17 mouse cellular contexts compared by ENCODE assay signal in genomic region chr1:183144602-183145205, GRCm38 (mm10).
A peak's percentile ranks its signal among the peaks of the same experiment; 100 is the strongest.
DNase-seq lines count a peak whose midpoint lies in the region; ATAC-seq and TF ChIP-seq lines count a peak whose summit lies in the region.
"Had no signal": no experiment of that assay in that cellular context is flagged by ENCODE, and none has a peak within 500 bp of the region (broad histone marks: within the 10 kb centered on the region; RNA-seq: fewer than 3 reads in every experiment).

No protein-coding gene starts in this region.

- DNase-seq in liver, adult 2 months (ENCODE audit: extremely low read depth, low read depth, low spot score), result peak; percentile 19
- no peak for DNase-seq in liver, embryonic 11.5 days (ENCODE audit: low spot score)
- peak; percentile 59 for DNase-seq in CD4-positive, CD25-positive, alpha-beta regulatory T cell, adult 2 months (ENCODE audit: low read depth, low spot score)
- no peak for DNase-seq in limb, embryonic 14.5 days (ENCODE audit: low spot score)
- DNase-seq in heart, postnatal 10 days, result no peak
- DNase-seq in left cerebral cortex, postnatal 10 days (ENCODE audit: extremely low spot score in 1 of 2, low spot score in 2 of 2), result no peak
- DNase-seq in neural tube, embryonic 10.5 days (ENCODE audit: extremely low spot score, low spot score), result no peak
- DNase-seq: adrenal gland, postnatal 14 days; cerebellum, postnatal 25 days; kidney, postnatal 14 days; layer of hippocampus, postnatal 36 days; thymus, postnatal 36 days had no signal

- no peak overlapping the region for H3K27ac ChIP-seq in liver, adult 2 months (replicated peaks; ENCODE audit: insufficient read depth, low read depth, low read length)
- H3K27ac ChIP-seq in liver, embryonic 11.5 days (ENCODE audit: low read depth, low read length), result no peak overlapping the region
- H3K27ac ChIP-seq in limb, embryonic 14.5 days (replicated peaks; ENCODE audit: low read depth, low read length), result no peak overlapping the region
- H3K27ac ChIP-seq: liver, embryonic 15.5 days; midbrain, embryonic 15.5 days; neural tube, embryonic 15.5 days had no signal

- H3K4me2 ChIP-seq in liver, embryonic 11.5 days, result no peak overlapping the region
- peak overlapping the region; percentile 39 for H3K4me2 ChIP-seq in limb, embryonic 14.5 days (replicated peaks; ENCODE audit: low read depth, low read length, severe bottlenecking)
- H3K4me2 ChIP-seq: liver, embryonic 15.5 days; midbrain, embryonic 15.5 days; neural tube, embryonic 15.5 days had no signal

- no peaks in the 10 kb centered on the region for H3K27me3 ChIP-seq in liver, adult 2 months (ENCODE audit: control insufficient read depth, insufficient read depth, low read length)
- no peaks in the 10 kb centered on the region for H3K27me3 ChIP-seq in liver, embryonic 11.5 days (replicated peaks; ENCODE audit: control insufficient read depth, insufficient read depth, low read length)
- no peaks in the 10 kb centered on the region for H3K27me3 ChIP-seq in limb, embryonic 14.5 days (ENCODE audit: control insufficient read depth, insufficient read depth, low read length)
- H3K27me3 ChIP-seq: liver, embryonic 15.5 days; midbrain, embryonic 15.5 days; neural tube, embryonic 15.5 days had no signal

- H3K4me1 ChIP-seq in liver, adult 2 months (ENCODE audit: control insufficient read depth, insufficient read depth, low read length), result peaks cover 8% of the 10 kb centered on the region; the same call in 1 of the 2 replicates
- peaks cover 25% of the 10 kb centered on the region for H3K4me1 ChIP-seq in liver, embryonic 11.5 days (replicated peaks; ENCODE audit: control insufficient read depth, insufficient read depth, low read length)
- peaks cover 45% of the 10 kb centered on the region for H3K4me1 ChIP-seq in limb, embryonic 14.5 days (ENCODE audit: control insufficient read depth, insufficient read depth, low read length)

- intact Hi-C loops in heart, postnatal 10 days (cut with DNase I), result no loop called here
- intact Hi-C loops in left cerebral cortex, postnatal 10 days (cut with DNase I), result loop anchor here (5.0 kb wide), 1 partner anchor 47 kb away; no protein-coding TSS in a partner anchor

- WGBS in liver, adult 2 months, result 46% methylated on average over 4 of the region's 4 CpGs
- 13% methylated on average over 4 of the region's 4 CpGs for WGBS in liver, embryonic 11.5 days
- 8% methylated on average over 4 of the region's 4 CpGs for WGBS in limb, embryonic 14.5 days

- no peak overlapping the region for H3K9ac ChIP-seq in liver, adult 2 months (ENCODE audit: low read depth, low read length)
- no peak overlapping the region for H3K9ac ChIP-seq in liver, embryonic 11.5 days (ENCODE audit: low read depth, low read length)
- H3K9ac ChIP-seq in limb, embryonic 14.5 days (ENCODE audit: low read depth, low read length, severe bottlenecking), result peak overlapping the region; percentile 36; the same call in 1 of the 2 replicates
- H3K9ac ChIP-seq: liver, embryonic 15.5 days; midbrain, embryonic 15.5 days; neural tube, embryonic 15.5 days had no signal

- TF ChIP-seq POLR2A in liver, adult 2 months (IDR thresholded peaks at IDR 0.05; ENCODE audit: extremely low read depth, insufficient read depth, low read length), result no peak
- no peak for TF ChIP-seq POLR2A in limb, embryonic 14.5 days (IDR thresholded peaks at IDR 0.05; ENCODE audit: borderline replicate concordance, extremely low read depth, insufficient read depth, insufficient read length)

- TF ChIP-seq CTCF in liver, adult 2 months (IDR thresholded peaks at IDR 0.05; ENCODE audit: low read depth, low read length), result no peak

- no peaks in the 10 kb centered on the region for H3K36me3 ChIP-seq in liver, adult 2 months (ENCODE audit: control insufficient read depth, insufficient read depth, low read length)
- no peaks in the 10 kb centered on the region for H3K36me3 ChIP-seq in liver, embryonic 11.5 days (ENCODE audit: control insufficient read depth, insufficient read depth, low read length)
- H3K36me3 ChIP-seq in limb, embryonic 14.5 days (ENCODE audit: control insufficient read depth, insufficient read depth, low read length), result no peaks in the 10 kb centered on the region
- H3K36me3 ChIP-seq: liver, embryonic 15.5 days; midbrain, embryonic 15.5 days; neural tube, embryonic 15.5 days had no signal

- H3K9me3 ChIP-seq in liver, embryonic 11.5 days (ENCODE audit: control insufficient read depth, low read length), result no peaks in the 10 kb centered on the region
- H3K9me3 ChIP-seq in limb, embryonic 14.5 days (ENCODE audit: control insufficient read depth, low read length), result no peaks in the 10 kb centered on the region
- H3K9me3 ChIP-seq: liver, embryonic 15.5 days; midbrain, embryonic 15.5 days; neural tube, embryonic 15.5 days had no signal

- no peaks in the 10 kb centered on the region for H3K79me2 ChIP-seq in liver, adult 2 months (ENCODE audit: control insufficient read depth, insufficient read depth, low read length)

- ATAC-seq in liver, embryonic 11.5 days (replicated peaks; ENCODE audit: low FRiP score), result no peak
- peak; percentile 44; the same call in 1 of the 2 replicates for ATAC-seq in common myeloid progenitor, adult 5-6 weeks (replicated peaks; ENCODE audit: low read depth, poor library complexity, severe bottlenecking)
- no peak for ATAC-seq in limb, embryonic 14.5 days (ENCODE audit: low FRiP score, low read depth)
- ATAC-seq: midbrain, embryonic 15.5 days had no signal

- no peak overlapping the region for H3K4me3 ChIP-seq in liver, adult 2 months (ENCODE audit: insufficient read depth, low read depth, low read length)
- no peak overlapping the region for H3K4me3 ChIP-seq in liver, embryonic 11.5 days (ENCODE audit: low read depth, low read length)
- peak overlapping the region; percentile 25 for H3K4me3 ChIP-seq in limb, embryonic 14.5 days (replicated peaks; ENCODE audit: low read length)
- H3K4me3 ChIP-seq: erythroblast, embryonic 14.5 days; liver, embryonic 15.5 days; midbrain, embryonic 15.5 days; neural tube, embryonic 15.5 days had no signal

Comparison
In these comparisons a context has a peak if more than half of its experiments do, and no peak if none do; other contexts are left out.
1. DNase-seq: peak in liver, adult 2 months (single experiment) and CD4-positive, CD25-positive, alpha-beta regulatory T cell, adult 2 months (single experiment); none in liver, embryonic 11.5 days (single experiment), limb, embryonic 14.5 days (single experiment), heart, postnatal 10 days (0 of 2), left cerebral cortex, postnatal 10 days (0 of 2) and neural tube, embryonic 10.5 days (single experiment).